Mouse (Mus musculus) macrophage (primary cell): Measurements from ENCODE around the gene Bend3. TPM values are rescaled to one million over a fixed set of nuclear protein-coding genes. Genes with fewer than 3 reads are reported as not detected.

Experiments used
- H3K27ac ChIP-seq: fragments of 350-480 bp; formaldehyde crosslinking; 2 replicates; pipeline ENCODE4 v1.9.0; 2021
- H3K36me3 ChIP-seq: fragments of 350-480 bp; formaldehyde crosslinking; 2 replicates; pipeline ENCODE4 v1.9.0; 2021; ENCODE audit errors: inconsistent target
- H3K4me3 ChIP-seq: fragments of 350-480 bp; formaldehyde crosslinking; 2 replicates; pipeline ENCODE4 v1.9.0; 2021; ENCODE audit errors: inconsistent target
- H3K79me2 ChIP-seq: fragments of 350-480 bp; formaldehyde crosslinking; 2 replicates; pipeline ENCODE4 v1.9.0; 2021; ENCODE audit errors: inconsistent target
- WGBS: methylation state at CpG from one replicate; pipeline ENCODE4 v1.1.7; 2026; ENCODE audit warnings: inconsistent platforms; ENCODE audit not compliant: missing documents; 5-methylcytosine and 5-hydroxymethylcytosine counted together
- polyA plus RNA-seq: library from polyadenylated mRNA; stranded (reverse); fragments of 250-400 nt; gene quantifications from 3 replicates; pipeline ENCODE4 v1.2.4, GENCODE M21; 2018; ENCODE audit warnings: inconsistent platforms
- total RNA-seq, 78 experiments: library from RNA; depleted of rRNA; stranded (reverse); fragments of 250-400 nt; gene quantifications; 1 replicate in 9 of 78; 2 replicates in 24 of 78; 3 replicates in 43 of 78; 4 replicates in 2 of 78; pipeline ENCODE4 v1.2.4; 2018; ENCODE audit warnings: inconsistent platforms in 56 of 78

Bend3 gene
- 1 to 10 TPM; 1.2 to 6.2 (median 2.6) TPM for total RNA-seq (2018; cell fraction: chromatin; rRNA removed)
- 1 to 10 TPM; 1.5 to 5.3 (median 3.0) TPM for total RNA-seq (2018; cell fraction: cytosol; rRNA removed)
- total RNA-seq (2018; cell fraction: nucleus; rRNA removed) = 1 to 10 TPM; 1.7 to 6.6 (median 2.9) TPM
- polyA plus RNA-seq = 1.4 to 3.8 TPM (median 2.3 TPM) in 3 replicates

DNA sequence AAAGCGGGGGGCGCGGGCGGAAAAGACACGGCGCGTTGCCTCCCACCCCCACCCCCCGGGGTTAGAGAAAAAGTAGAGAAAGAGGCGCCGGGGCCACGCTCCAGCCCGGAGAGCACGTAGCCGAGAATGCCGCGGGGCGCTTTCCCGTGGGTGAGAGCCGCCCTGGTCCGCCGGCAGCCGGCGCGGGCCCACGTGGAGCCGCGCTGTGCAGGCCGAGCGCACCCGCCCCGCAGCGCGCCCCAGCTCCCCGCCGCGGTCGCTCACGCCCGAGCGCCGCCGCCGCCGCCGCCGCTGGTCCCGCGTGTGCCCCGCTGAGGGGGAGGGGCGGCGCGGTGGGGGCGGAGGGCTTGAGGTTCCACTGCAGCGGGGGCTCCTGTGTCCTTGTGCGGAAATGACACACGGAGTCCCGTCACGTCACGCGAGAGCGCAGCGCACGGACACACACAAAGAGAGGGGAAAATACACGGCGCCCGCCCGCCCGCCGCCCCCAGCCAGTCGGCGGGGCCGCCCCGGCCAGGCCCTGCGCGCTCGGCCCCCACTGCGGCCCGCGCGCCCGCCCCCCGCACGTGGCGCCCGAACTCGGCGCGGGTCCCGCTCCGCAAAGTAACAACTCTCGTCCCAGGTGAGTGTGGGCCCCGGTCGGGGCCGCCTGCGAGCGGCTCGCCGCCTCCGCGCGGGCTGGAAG is at the start of gene Bend3:
TSS of gene Bend3 (plus strand) at position 81 of the 685 bp plus-strand sequence.
- Histone ChIP-seq H3K36me3 (no peaks in the 10 kb centered on the region), H3K4me3 (peak within 1 kb of the TSS; percentile 33), H3K79me2 (no peaks in the 10 kb centered on the region; the same call in 1 of the 2 replicates), H3K27ac (no peak within 1 kb of the TSS)
- 1% methylated on average over 79 of the region's 101 CpGs for WGBS

DNA sequence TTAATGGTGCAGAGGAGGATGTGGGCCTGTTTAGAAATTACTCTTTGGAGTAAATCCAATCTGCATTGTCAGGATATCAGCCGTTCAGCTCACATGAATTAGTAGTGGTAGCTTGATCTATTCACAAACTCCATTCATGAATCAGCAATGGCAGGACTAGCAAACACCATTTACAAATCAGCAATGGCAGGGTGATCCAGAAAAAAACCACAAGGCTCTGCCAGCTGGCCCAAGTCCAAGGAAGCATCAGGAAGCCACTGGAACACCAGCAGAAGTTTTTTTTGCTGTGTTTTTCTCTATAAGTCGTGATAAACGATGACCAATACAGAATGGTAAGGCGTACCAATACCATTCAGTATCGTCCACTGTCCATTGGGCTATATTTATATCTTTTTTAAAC is 48.0 kb upstream of the Bend3 start:
- Histone ChIP-seq H3K27ac (no peak overlapping the region), H3K36me3 (no peaks in the 10 kb centered on the region), H3K4me3 (no peak overlapping the region), H3K79me2 (no peaks in the 10 kb centered on the region)
- 94% methylated on average over 5 of the region's 5 CpGs for WGBS

- Histone ChIP-seq H3K4me3 (no peak overlapping the region), H3K36me3 (no peaks in the 10 kb centered on the region), H3K27ac (no peak overlapping the region), H3K79me2 (no peaks in the 10 kb centered on the region)
- 96% methylated on average over 4 of the region's 4 CpGs for WGBS
Measured at GRCm38 (mm10) chr10:43434326-43434725, 44.3 kb upstream of the Bend3 start.

GRCm38 (mm10) chr10:43435757-43436156 is 42.9 kb upstream of the Bend3 start:
- Histone ChIP-seq H3K27ac (no peak overlapping the region), H3K4me3 (no peak overlapping the region)
- 88% methylated on average over 3 of the region's 3 CpGs for WGBS

DNA sequence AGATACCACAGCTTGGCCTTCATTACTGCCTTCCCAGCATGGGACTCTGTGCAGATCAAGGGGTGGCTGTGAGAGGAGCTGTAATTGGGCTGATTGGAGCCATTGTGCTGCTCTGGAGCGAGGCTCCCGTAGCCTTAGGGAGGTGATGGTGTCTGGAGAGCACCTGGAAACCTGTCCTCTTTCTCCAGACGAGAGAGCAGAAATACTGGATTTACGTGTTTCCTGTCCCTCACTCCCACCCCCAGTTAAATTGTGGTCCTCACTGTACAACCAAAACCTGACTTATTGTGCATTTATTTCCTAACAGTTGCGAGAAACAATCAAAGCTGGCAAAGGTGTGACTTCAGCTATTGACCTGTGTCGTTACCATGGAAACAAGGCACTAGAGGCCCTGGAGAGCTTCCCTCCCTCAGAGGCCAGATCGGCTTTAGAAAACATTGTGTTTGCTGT is 39.1 kb upstream of the Bend3 start:
- no peaks in the 10 kb centered on the region for H3K36me3 ChIP-seq
- no peaks in the 10 kb centered on the region for H3K79me2 ChIP-seq
- H3K4me3 ChIP-seq = no peak overlapping the region
- H3K27ac ChIP-seq = no peak overlapping the region
- 94% methylated on average over 7 of the region's 7 CpGs for WGBS

More at GRCm38 (mm10) chr10:43435757-43436156, 42.9 kb upstream of the Bend3 start:
- H3K36me3 ChIP-seq = no peaks in the 10 kb centered on the region
- no peaks in the 10 kb centered on the region for H3K79me2 ChIP-seq

- Histone ChIP-seq H3K27ac (no peak overlapping the region), H3K79me2 (no peaks in the 10 kb centered on the region), H3K4me3 (no peak overlapping the region), H3K36me3 (no peaks in the 10 kb centered on the region)
- 85% methylated on average over 12 of the region's 13 CpGs for WGBS
Measured at GRCm38 (mm10) chr10:43440050-43440449, 38.6 kb upstream of the Bend3 start.

DNA sequence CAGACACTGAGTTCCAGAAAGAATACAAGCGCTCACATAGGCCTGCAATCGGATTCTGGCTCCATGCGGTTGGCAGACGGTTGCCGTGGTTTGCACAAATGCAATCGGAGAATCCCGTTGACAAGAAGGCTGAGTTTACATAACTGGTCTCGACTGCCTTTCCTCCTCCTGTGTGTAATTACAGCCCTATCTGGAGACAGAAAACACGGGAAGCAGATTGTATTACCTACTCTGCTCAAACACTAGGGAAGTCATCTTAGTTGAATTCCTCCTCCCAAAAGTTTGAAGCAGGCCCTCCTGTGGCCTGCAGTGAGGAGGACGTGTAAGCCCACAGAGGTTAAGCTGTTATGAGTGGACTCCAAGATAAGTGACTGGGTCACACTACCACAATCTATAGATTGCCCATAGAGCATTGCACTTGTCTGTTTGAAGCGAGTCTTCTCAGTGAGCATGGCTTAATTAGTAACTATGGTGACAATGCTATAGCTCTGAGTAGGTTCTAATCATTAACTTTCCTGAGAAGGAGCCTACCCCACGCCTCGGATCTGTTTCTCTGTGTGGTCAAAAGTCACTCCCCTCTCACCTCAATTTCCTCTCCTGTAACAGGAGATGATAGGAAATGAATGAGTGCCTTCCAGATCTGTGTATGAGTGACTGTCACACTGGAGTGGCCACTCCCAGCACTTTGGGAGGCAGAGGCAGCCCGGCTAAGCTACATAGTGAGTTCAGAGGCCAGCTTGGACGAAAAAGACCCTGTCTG is 37.5 kb upstream of the Bend3 start:
- no peaks in the 10 kb centered on the region for H3K79me2 ChIP-seq
- 87% methylated on average over 15 of the region's 15 CpGs for WGBS
- H3K27ac ChIP-seq = no peak overlapping the region
- no peaks in the 10 kb centered on the region for H3K36me3 ChIP-seq
- H3K4me3 ChIP-seq = no peak overlapping the region

GRCm38 (mm10) chr10:43448656-43449055 is 30.0 kb upstream of the Bend3 start:
- H3K27ac ChIP-seq = no peak overlapping the region
- no peaks in the 10 kb centered on the region for H3K36me3 ChIP-seq
- H3K4me3 ChIP-seq = no peak overlapping the region
- no peaks in the 10 kb centered on the region for H3K79me2 ChIP-seq
- 96% methylated on average over 3 of the region's 3 CpGs for WGBS

- no peaks in the 10 kb centered on the region for H3K36me3 ChIP-seq
- H3K4me3 ChIP-seq = peak overlapping the region; percentile 8; the same call in 1 of the 2 replicates
- no peaks in the 10 kb centered on the region for H3K79me2 ChIP-seq
- 17% methylated on average over 16 of the region's 16 CpGs for WGBS
- H3K27ac ChIP-seq = no peak overlapping the region
Measured at GRCm38 (mm10) chr10:43451848-43452662, 26.6 kb upstream of the Bend3 start.

GRCm38 (mm10) chr10:43452663-43452996 is 26.0 kb upstream of the Bend3 start:
- no peak overlapping the region for H3K27ac ChIP-seq
- no peak overlapping the region for H3K4me3 ChIP-seq
- WGBS = 24% methylated on average over 5 of the region's 5 CpGs
- H3K79me2 ChIP-seq = no peaks in the 10 kb centered on the region
- H3K36me3 ChIP-seq = no peaks in the 10 kb centered on the region

DNA sequence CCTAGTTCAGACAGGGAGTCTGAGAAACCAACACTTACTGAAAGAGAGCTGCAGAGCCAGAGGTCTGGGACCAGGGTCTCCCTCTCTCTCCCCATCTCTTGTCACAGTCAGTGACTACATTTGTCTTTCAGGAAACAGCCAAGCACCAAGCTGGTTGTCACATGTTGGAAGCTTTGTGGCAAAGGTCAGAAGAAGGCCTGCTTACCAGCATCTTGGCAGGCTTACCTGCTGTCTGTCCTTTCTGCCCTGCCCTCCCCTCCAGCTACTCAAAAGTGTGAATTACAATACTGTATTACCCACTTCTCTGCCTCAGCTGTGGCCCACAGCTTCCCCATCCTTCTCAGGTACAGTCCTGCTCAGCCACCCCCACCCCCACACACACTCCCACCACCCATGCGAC is 24.4 kb upstream of the Bend3 start:
- no peaks in the 10 kb centered on the region for H3K79me2 ChIP-seq
- no peak overlapping the region for H3K27ac ChIP-seq
- H3K36me3 ChIP-seq = no peaks in the 10 kb centered on the region
- no peak overlapping the region for H3K4me3 ChIP-seq
- WGBS = 83% methylated on average over 1 of the region's 1 CpGs

DNA sequence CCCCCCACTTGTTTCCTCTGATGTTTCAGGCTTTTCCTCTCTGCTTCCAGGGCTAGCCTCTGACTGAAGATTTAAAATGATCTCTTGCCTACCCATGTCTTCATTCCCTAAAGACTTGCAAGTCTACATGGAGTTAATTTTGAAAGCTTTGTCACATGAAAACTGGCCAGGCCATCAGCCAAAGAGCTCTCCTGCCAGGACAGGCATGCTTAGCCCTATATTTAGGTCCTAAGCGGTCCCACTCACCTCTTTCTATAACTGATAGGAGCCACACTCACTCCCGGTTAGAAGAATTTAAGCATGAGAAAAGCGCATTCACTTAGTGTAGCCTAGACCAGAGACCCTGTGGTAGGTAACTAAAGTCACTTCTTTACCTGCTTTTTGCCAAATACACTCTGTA is 24.0 kb upstream of the Bend3 start:
- no peak overlapping the region for H3K27ac ChIP-seq
- H3K36me3 ChIP-seq = no peaks in the 10 kb centered on the region
- 100% methylated on average over 3 of the region's 3 CpGs for WGBS
- H3K79me2 ChIP-seq = no peaks in the 10 kb centered on the region
- no peak overlapping the region for H3K4me3 ChIP-seq

DNA sequence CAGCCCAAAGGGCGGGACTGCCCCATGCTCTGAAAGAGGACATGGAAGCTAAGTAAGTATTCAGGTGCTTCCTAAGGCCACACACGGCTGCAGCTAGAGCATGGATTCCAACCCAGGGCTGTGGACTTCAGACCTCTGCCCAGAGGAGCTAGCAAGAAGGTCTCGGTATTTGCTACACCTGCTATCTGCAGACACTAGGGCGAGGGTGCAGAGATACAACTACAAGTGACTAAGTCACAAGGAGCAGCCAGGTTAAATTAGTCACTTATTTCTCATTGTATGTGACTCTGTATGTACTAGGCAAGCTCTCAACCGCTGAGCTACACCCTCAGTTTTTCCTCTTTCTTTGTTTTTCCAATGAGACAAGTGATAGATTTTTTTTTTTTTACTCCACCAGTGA is 15.8 kb upstream of the Bend3 start:
- Histone ChIP-seq H3K27ac (no peak overlapping the region), H3K36me3 (no peaks in the 10 kb centered on the region), H3K79me2 (no peaks in the 10 kb centered on the region), H3K4me3 (no peak overlapping the region)
- 96% methylated on average over 5 of the region's 5 CpGs for WGBS

DNA sequence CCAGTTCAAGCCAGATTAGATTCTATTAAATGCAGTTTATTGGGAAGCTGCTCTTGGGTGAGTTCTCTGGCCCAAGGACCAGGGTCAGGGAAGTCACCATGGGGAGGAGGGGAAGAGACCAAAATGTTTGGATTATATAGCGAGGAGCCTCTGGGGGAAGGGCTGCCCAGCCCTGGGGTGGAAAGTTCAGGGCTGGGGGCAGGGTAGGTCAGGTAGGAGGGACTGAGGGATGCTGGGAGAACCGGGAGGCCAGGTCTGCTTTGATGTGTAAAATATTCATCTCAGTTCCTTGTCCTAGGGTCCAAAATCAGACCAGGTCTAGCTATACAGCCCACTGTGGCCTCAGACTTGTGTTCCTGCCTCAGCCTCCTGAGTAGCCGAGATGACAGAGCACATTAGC is 15.4 kb upstream of the Bend3 start:
- Histone ChIP-seq H3K27ac (no peak overlapping the region), H3K79me2 (no peaks in the 10 kb centered on the region), H3K4me3 (no peak overlapping the region), H3K36me3 (no peaks in the 10 kb centered on the region)
- 84% methylated on average over 3 of the region's 3 CpGs for WGBS
